Mouse (Mus musculus): ENCODE measurements around the gene Paqr4. TPM values are rescaled to one million over a fixed set of nuclear protein-coding genes. Genes with fewer than 3 reads are reported as not detected.
"Not testable (repeated sequence)": the region's sequence is repeated elsewhere in the genome, so short reads cannot be mapped to it uniquely, and the experiment has no call there.

The Paqr4 gene
- 1 to 10 TPM; 5.7 to 9.1 TPM for total RNA-seq (2021)
- long read RNA-seq, experiment 1, transcript Paqr4-201 (3 exons, 2,575 nt): major isoform, 14 of 15 reads
- long read RNA-seq, experiment 1, partial matches to known transcripts: 0 of 15 reads
- long read RNA-seq, experiment 1, other reads (novel, unspliced or antisense): 1 of 15 reads
- long read RNA-seq, experiment 2, transcript Paqr4-201 (3 exons, 2,575 nt): major isoform, 15 of 19 reads
- long read RNA-seq, experiment 2, partial matches to known transcripts: 0 of 19 reads
- long read RNA-seq, experiment 2, other reads (novel, unspliced or antisense): 4 of 19 reads

DNA sequence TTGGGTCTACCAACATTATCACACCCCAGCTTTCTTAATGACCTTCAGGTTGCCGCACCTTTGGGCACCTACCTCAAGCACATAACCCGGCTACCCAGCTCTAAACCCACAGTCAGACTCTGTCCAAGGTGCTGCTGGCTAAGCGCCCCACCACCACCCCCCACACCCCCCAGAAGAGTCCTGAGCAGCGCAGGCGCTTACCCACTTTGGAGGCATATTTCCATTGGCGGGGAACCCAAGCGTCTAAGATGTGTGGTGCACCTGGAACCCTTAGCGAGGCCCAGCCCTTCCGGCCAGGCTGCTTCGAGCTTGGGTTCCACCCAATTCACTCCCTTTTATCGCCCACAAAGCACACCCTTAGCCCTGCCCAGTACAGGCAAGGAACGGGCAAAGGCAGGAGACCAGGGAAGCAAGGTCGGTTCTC, at the start of gene Paqr4:
Paqr4 (minus strand) TSS at position 270 of the 424 bp plus-strand sequence.
- intact Hi-C loops (cut with DNase I; ENCODE audit: low total_unique reads): no loop called here
- no peak for DNase-seq

DNA sequence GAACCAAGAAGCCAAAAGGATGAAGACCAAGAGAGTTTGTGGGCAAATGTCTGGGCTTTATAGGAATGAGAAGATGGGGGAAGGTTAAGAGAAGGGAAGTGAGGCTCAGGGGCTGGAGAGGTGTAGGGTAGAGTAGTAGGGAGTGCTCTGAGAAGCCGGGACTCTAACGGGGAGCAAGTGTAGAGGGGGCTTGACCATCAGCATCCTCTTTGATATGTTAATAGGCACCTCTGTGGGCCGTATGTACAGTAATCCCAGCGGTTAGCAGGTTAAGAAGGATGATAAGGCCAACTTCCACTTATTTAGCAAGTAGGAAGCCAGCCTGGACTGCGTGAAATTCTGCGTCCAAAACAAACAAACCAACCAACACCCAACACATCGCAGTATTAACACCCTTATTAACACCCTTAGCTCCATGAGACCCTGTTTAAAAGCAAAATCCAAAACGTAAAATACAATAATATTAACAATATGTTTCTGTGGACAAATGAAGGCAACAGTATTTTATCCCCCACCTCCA, 49.1 kb upstream of the Paqr4 start:
- intact Hi-C loops (cut with DNase I; ENCODE audit: low total_unique reads): no loop called here
- no peak for DNase-seq

DNA sequence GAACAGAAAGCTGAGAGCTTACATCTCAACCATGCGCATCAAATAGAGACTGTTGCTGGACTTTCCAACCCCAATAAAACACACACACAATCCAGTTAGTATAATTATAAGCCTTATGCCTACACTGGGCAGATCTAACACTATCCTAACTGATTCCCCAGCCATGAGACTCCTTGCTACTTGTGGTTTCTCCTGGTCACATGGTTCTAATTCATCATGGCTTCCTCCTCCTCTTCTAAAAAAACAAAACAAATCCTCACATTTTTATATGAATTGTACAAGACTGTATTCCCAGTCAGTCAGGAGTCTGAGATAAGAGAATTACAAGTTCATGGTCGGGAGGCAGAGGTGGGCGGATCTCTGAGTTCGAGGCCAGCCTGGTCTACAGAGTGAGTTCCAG, 48.3 kb upstream of the Paqr4 start:
- intact Hi-C loops (cut with DNase I; ENCODE audit: low total_unique reads): no loop called here

DNA sequence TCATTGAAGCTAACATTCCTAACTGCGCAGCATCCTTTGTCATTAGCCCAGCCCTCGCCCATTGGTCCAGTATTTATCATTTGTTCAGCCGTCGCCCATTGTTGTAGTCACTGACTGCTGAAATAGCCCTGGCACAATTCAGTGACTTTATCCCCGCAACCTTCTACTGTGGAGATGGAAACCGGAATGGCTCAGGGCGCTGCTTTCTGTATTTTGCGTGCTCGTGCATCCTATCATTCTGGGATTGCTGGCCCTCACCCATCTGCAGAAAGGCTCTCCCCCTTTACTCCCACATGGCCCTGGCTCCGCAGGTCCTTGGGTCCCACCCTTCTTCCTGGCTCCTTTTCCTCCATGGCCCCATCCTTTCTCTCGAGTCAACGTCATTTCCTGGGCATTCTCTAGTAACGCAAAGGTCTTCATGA, 45.9 kb upstream of the Paqr4 start:
- DNase-seq: no peak
- intact Hi-C loops (cut with DNase I; ENCODE audit: low total_unique reads): no loop called here

More for the DNA sequence above, 48.3 kb upstream of the Paqr4 start:
- no peak for DNase-seq

DNA sequence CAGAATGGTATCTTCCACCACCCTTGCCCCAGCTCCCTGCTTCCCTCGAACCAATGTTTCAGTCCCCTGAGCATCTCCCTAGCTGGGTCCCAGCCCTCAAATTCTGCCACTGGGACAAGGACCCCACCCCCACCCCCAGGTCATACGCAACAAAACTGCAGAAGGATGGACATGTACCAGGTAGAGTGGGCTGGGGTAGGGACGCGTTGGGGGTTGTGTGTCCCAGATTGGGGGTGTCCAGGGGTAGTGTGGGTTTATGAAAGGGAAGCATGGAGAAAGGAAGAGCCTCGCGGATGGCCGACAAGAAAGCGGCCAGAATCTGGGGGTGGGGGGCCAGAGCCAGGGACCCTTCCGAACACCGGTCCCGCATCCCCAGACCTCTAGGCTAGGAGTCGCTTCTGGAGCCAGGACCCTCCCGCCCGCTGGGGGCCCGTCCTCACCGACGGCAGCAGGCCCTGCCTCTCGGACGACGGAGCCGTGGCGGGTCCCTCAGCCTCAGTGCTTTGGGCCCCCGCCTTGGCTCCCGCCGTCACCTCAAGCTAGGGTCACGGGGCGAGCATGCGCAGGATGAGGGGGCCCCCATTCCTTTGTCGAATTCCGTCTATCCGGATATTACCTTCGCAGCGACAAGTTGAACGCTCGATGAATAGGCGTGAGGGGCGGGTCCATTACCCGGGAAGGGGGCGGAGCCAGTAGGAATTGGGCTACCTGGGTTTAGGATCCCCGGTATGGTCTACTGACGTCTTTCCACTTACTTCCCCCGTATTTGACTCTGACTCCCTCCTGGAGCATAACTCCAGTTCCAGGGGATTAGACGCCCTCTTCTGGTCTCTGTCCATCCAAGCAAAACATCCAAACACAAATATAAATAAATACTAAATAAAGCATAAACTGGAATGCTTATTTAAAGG, 45.1 kb upstream of the Paqr4 start, which contains the start of gene Flywch2:
Flywch2 (minus strand) TSS at position 521 of the 911 bp plus-strand sequence.
- intact Hi-C loops (cut with DNase I; ENCODE audit: low total_unique reads): no loop called here
- DNase-seq: peak; percentile 70

DNA sequence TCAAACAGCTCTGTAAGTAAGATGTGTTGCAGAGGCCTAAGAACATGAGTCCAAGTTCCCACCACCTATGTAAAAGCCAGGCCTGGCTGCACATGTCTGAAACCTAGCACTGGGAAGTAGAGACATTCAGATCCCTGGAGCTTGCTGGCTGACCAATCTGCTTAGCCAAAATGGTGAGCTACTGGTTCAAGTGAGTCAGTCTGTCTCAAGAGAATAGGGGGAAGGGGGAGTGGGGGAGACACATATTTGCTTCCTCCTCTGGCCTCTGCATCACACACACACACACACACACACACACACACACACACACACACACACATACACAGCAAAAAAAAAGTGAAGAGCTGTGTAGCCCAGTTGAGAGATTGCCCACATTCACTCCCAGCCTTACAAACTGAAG, 42.7 kb upstream of the Paqr4 start:
- intact Hi-C loops (cut with DNase I; ENCODE audit: low total_unique reads): no loop called here
- no peak for DNase-seq

DNA sequence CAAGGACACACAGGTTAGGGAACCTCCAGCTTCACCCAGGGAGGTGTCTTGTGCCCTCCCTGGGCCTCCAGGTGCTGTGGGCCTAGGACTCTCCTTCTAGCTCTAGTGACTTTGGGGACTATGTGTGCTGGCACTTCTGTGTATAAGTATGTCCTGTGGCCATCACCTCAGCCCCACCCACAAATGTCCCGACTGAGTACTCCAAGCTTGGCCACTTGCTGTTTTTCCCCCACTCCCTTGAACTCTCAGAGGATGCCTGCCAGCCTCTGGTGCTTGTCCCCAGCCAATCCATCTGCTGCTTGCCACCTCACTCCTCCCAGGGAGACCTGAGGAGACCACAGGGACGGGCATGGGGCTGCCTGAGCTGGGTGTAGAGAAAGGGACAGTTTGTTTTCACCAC, 37.8 kb upstream of the Paqr4 start:
- intact Hi-C loops (cut with DNase I; ENCODE audit: low total_unique reads): loop anchor here (5.0 kb wide), 2 partner anchors 64 to 179 kb away; partner anchors contain the start of genes Prss32, Prss41 and Sbpl
- no peak for DNase-seq

DNA sequence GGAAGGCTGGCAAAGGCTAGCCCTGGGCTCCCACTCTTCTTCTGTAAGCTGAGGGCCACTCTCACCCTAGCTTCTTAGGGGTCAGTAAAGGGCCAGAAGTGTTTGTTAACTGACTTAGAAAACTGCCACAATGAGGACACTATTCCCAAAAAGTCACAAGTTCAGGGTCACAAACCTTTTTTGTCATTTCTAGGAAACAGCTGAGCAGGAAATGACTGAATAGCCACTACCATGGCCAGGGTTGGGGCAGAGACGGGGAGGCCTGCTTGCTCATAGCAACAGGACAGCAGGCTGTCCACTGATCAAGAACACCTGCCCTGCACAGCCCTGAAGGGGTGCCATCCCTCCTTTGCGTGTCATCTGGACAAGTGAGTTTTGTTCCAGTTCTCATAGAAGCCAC, 36.5 kb upstream of the Paqr4 start:
- intact Hi-C loops (cut with DNase I; ENCODE audit: low total_unique reads): loop anchor here (5.0 kb wide), 2 partner anchors 65 to 180 kb away; partner anchors contain the start of genes Prss32, Prss41 and Sbpl
- no peak for DNase-seq

DNA sequence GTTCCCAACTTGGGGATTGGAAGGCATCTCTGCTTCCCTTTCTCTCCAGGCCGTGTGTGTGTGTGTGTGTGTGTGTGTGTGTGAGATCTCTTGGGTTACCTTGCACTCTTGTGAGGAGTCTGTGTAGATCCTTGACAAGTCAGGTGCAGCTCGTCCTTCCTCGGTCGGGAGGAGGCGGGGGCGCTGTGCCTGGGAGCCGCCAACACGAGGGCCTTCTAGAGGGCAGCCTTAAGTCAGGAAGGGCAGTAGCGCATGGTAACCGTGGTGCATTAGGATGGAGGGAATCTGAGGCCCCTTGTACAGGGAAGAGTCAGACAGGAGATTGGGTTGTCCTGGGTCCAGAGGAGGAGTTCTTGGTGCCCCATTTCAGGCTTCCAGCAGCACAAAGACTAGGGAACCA, 35.5 kb upstream of the Paqr4 start:
- intact Hi-C loops (cut with DNase I; ENCODE audit: low total_unique reads): loop anchor here (5.0 kb wide), 2 partner anchors 66 to 181 kb away; partner anchors contain the start of genes Prss32, Prss41 and Sbpl
- DNase-seq: no peak

DNA sequence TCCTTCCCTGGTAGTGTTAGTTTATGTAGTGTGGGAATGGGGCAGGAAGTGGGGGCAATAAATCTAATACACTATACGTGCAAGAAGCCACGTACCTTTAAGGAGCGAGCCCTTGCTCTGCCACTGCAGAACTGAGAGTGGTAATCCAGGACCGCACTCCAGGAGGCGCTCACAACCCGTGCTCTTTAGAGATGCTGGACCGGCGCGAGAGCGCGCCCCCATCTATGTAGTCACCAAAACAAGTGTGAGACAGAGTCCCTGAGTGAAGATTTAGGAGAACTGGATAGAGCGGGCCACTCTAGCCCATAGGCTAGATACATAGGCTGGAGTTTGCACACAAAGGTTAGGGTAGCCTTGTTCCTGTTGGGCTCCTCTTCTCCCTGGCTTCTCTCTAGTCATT, 33.4 kb upstream of the Paqr4 start:
- intact Hi-C loops (cut with DNase I; ENCODE audit: low total_unique reads): no loop called here
- DNase-seq: peak; percentile 81

DNA sequence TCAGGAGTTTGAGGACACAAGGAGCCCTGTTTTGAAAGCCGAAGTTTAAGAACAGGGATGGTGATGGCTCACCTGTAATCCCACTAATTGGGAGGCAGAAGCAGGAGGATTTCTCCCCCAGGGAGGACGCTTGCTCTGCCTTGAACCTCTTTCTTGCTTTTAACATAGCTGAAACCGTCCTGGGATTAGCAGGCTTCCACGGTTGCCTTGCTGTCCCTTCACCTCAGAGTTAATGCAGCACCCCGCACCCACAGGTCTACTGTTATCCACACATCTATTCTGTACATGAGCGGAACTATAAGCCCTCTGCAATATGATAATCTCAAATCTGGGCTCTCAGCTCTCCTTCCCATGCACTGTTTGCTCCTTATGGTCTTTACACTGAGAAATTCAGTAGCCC, 33.0 kb upstream of the Paqr4 start:
- no peak for DNase-seq
- intact Hi-C loops (cut with DNase I; ENCODE audit: low total_unique reads): no loop called here

DNA sequence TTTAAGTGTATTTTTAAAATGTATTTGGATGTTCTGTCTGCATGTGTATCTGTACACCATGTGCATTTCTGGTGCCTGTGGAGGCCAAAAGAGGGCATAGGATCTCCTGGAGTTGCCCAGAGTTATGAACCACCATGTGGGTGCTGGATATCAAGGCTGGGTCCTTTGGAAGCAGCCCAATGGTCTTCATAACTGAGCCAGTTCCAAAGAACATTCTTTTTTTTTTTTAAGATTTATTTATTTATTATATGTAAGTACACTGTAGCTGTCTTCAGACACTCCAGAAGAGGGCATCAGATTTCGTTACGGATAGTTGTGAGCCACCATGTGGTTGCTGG, 31.5 kb upstream of the Paqr4 start:
- intact Hi-C loops (cut with DNase I; ENCODE audit: low total_unique reads); DNase-seq: not testable (repeated sequence)

DNA sequence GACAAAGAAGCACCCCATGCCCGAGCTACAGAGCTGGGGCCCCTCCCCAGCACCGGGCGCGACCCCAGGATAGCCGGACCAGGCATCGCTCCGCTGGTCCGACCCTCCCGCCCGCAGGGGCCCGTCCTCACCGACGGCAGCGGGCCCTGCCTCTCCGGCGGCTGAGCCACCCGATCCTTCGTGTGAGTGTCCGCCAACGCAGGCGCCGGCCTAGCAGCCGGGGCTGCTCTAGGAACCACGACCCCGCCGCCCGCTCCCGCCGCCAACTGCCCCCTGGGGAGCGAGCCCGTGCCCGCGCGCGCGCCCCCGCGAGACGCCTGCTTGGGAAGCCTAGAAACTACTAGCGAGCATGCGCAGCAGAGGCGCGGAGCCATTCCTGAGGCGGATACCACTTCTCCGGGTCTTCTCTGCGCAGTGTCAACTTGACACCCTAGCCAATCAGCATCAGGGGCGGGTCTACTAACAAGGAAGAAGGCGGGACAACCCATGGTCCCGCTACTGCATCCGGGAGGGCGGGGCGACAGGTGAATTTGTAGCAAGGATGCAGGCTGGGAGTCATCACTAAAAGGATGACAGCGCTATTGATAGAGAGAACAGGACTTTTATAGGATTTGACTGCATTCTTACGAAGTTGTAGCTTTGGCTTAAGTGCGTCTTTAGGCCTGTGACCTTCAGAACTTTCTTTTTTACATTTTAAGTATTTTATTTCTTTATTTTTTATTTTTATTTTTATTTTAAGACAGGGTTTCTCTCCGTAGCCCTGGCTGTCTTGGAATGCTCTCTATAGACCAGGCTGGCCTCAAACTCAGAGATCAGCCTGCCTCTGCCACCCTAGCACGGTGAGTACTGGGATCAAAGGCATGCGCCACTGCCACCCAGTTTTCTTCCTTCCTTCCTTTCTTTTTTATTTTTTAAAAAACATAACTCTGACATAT, 30.9 kb upstream of the Paqr4 start, which contains the start of gene Flywch1:
Flywch1 (minus strand) TSS at position 319 of the 935 bp plus-strand sequence.
- DNase-seq: peak; percentile 97
- intact Hi-C loops (cut with DNase I; ENCODE audit: low total_unique reads): no loop called here

DNA sequence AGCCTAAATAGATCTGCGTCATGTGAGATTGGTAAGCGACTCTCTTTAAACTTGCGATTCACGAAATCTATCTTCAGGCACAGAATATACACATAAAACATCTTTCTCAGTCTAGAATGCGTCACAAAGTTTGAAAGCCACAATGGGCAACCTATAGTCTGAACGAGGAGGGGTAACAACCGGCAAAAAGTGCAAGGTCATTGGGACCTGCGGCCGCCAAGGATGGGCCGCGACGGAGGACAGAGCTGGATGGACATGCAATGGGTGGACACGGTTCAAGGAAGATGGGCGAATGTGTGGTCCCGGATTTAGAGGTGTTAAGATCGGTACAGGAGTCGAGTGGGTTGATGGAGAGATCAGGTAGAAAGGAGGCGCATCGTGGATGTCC, 30.2 kb upstream of the Paqr4 start:
- DNase-seq: no peak
- intact Hi-C loops (cut with DNase I; ENCODE audit: low total_unique reads): no loop called here

DNA sequence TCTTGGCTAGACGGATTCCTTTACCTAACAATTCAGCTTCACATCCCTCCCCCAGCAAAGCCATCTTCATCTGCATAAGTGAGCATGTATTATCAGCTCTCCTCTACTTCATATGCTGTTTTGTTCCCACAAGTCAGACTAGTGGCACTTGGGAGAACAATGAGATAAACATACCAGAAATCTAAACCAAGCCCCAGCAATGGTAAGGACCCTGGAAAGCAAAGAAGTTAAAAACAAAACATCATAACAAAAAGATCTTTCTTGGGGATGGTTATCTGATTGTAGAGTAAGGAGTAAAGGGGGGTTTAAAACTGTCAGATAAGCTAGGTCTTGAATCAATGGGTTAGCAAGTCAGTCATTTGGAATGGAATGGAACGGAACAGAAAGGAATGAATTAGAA, 29.8 kb upstream of the Paqr4 start:
- no peak for DNase-seq
- intact Hi-C loops (cut with DNase I; ENCODE audit: low total_unique reads): no loop called here

DNA sequence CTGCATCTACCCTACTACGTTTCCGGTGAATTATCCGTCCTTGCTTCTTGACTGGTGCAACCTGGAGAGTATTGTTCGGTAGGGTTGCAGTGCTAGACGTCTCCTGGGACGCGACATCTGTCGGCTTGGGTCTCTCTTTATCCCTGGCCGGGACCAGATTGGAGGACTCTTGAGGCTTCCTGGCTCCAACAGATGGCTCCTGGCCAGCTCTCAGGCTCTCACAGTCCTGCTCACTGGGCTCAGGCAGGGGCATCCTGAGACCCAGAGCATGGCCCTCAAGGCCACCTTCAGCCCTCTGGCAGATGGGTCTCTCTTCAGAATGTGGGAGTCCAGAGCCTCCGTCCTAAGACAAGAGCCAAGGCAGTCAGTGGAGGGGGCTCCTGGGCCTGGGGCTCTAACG, 22.3 kb upstream of the Paqr4 start:
- intact Hi-C loops (cut with DNase I; ENCODE audit: low total_unique reads): no loop called here
- no peak for DNase-seq

DNA sequence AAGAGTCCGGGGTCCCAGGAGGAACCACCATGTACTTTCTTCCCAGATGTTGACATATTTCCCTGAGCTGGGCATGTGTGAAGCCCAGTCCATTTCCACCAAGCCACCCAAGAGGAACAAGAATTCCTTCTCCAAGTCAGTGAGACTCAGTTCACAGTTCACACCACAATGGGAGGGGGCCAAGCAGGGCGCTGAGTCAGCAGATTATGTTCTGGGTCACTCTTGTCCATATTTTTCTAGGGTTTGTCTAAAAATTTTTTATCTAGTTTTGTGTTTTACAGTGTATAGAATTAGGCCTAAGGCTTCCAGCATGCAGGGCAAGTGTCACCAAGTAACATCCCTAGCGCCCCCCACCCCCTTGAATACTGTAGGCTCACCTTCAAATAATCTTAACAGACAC, 20.5 kb upstream of the Paqr4 start:
- DNase-seq: no peak
- intact Hi-C loops (cut with DNase I; ENCODE audit: low total_unique reads): no loop called here

DNA sequence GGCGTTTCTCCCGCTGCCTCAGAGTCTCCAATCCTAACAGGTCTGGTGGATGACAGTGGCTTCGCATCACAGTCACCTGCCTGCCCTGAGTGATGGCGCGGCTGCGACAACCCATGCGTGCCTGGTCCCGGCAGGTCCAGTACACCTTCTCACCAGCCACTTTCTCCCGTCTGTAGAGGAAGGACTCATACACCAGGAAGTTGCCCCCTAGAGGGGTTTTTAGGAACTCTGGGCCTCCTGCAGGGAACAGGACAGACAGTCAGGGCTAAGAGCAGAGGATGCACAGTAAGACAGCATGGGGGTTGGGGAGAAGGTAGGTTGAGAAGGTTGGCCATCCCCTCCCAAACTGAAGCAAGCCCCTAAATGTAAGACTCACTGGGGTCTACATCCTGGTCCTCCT, 19.6 kb upstream of the Paqr4 start:
- intact Hi-C loops (cut with DNase I; ENCODE audit: low total_unique reads): no loop called here

DNA sequence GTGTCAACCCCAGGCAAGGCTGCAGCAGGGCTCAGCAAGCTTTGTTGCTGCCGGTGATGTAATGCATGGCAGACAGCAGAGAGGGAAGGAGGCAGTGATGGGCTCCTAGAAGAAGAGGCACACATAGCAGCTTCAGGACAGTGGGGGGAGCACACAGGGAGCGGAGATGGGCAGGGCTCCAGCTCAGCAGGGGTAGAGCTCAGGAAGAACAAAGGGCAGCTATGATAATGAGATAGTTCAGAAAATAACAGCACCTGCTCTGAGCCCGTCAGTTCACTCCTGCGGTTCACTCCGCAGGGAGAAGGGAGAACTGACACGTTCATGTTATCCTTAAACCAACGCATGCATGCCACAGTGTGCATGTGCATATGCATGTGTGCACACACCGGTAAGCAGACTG, 18.1 kb upstream of the Paqr4 start:
- intact Hi-C loops (cut with DNase I; ENCODE audit: low total_unique reads): no loop called here
- DNase-seq: no peak

More for the DNA sequence above, 19.6 kb upstream of the Paqr4 start:
- no peak for DNase-seq
